Mouse (Mus musculus): Measurements from ENCODE around the gene Irf9.

Gene Irf9

GRCm38 (mm10) chr14:55614565-55615178 lies 11.3 kb downstream of the Irf9 start:
- in situ Hi-C loops (cut with MseI, MboI), result no loop called here

GRCm38 (mm10) chr14:55615876-55616275 lies 12.5 kb downstream of the Irf9 start:
- in situ Hi-C loops (cut with MseI, MboI), result no loop called here

GRCm38 (mm10) chr14:55616844-55617243 lies 13.5 kb downstream of the Irf9 start:
- in situ Hi-C loops (cut with MseI, MboI), result no loop called here

DNA sequence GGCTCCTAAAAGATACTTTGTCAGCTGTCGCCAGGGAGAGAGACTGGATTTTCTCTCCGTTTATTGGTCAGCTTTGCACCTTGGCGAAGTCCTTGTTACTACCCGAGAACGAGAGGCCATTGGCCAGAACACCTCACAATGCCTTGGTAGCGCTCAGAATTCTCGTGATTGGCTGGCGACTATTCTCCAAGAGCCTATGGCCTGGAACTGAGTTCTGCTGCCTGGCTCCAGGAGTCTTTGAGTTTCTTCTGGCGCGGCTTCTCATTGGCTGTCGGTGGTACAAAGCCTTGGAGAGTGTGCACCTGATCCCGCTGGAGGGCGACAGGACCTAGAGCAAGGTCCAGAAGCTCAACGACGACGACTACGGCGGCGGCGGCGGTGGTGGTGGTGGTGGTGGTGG lies 14.5 kb downstream of the Irf9 start, which contains the start of gene Rec8:
Rec8 (plus strand) TSS at position 216 of the 400 bp plus-strand sequence.
- in situ Hi-C loops (cut with MseI, MboI), result no loop called here

GRCm38 (mm10) chr14:55618486-55619195 lies 15.3 kb downstream of the Irf9 start:
- in situ Hi-C loops (cut with MseI, MboI), result no loop called here

- in situ Hi-C loops (cut with MseI, MboI), result no loop called here
Measured at GRCm38 (mm10) chr14:55628077-55628827, 24.9 kb downstream of the Irf9 start.

DNA sequence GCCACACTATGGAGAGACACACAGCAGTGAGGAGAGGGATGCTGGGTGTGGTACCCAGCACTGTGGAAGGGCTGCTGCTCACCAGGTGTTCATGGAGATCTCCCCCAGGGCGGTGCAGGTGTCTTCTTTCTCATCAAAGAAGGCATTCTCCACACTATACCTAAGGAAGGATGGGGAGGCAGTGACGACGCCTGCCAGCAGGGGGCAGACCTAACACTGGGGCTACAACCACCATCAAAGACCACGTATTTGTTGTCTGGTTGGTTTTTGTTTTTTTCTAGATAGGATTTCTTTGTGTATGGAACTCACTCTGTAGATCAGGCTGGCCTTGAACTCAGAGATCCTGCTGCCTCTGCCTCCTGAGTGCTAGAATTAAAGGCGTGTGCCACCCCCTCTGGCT lies 25.9 kb downstream of the Irf9 start:
- in situ Hi-C loops (cut with MseI, MboI), result no loop called here

DNA sequence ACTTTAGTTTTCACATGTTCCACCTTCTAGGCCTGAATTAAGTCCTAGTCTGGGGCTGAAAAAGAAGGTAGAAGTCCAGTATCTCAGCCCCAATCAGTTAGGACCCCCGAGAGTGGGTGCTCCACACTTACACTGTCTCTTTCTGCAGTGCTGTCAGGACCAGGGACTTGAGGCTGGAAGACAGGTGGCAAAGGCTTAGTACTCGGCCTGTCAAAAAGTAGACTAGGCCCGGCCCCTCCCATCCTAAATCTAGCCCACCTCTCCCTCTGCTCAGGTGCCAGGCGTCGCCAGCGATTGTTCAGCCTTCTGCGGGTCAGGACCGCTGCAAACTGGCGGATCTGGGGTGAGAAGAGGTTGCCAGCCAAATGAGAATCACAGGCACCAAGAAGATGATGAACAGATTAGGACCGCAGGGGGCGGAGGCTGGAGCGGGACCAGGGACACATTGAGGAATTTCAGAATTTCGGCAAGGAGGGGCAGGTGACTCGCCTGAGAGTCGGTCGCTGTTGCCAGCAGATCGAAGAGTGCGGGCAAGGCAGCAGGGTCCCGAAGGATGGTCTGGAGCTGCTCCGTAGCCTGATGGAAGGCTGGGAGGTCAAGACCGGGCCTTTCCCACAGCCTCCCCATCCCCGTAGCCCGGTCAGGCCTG lies 31.6 kb downstream of the Irf9 start:
- in situ Hi-C loops (cut with MseI, MboI), result no loop called here

DNA sequence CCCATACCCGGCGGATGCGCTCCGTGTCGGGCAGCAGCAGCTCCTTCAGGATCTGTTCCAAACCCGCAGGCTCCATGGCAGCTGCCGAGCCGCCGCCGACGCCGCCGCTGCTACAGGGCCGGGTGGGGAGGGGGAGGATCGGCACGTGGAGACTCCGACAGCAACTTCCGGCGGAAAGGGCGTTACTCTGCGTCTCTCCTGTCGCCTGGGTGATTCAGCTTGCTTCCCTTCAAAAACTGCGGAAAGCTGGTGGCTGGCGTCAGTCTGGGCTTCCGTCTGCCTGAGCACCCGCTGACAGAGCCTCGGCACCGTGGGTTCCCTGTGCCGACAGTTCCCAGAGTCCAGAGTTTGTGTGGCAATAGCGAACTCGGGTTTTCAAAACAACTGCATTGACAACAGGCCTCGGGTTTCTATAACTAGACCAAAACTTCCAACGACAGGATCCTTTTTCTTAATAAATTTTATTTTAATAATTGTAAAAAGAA lies 32.2 kb downstream of the Irf9 start, which contains the start of gene Ipo4:
Ipo4 (minus strand) TSS at position 435 of the 485 bp plus-strand sequence.
- in situ Hi-C loops (cut with MseI, MboI), result no loop called here

DNA sequence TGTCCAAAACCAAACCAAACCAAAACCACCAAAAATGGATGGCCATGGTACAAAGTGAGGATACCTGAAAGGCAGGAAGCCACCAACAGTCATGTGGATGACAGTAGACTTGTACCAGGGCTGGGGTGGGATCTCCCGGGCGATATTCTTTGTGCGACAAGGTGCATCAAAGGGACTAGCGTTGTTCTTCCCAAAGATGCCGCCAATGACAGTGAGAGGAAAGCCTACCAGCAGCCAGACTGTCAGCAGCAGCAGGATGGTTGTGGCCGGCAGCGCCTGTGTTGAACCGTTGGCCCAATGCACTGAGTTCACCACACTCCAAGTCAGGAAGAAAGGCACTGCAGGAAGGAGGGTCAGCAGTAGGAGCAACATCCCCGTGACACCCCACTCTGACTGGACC lies 34.4 kb downstream of the Irf9 start, which contains the start of gene Gm49378:
Gm49378 (minus strand) TSS at position 101 of the 400 bp plus-strand sequence.
- in situ Hi-C loops (cut with MseI, MboI), result no loop called here

DNA sequence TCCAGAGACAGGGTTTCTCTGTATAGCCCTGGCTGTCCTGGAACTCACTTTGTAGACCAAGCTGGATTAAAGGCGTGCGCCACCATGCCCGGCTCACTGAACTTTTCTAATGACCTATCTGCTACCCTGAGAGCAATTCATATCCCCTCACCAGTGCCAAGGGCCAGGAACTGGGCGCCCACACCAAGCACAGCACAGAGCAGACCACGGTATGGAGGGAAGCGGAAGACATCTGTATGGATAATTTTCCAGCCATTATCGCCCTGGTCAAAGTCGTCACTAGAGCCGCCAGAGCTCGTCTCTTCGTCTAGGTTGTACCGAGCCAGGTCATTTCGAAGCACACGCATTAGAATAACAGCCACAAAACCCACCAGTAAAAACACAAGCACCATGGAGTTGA lies 37.4 kb downstream of the Irf9 start:
- in situ Hi-C loops (cut with MseI, MboI), result no loop called here

DNA sequence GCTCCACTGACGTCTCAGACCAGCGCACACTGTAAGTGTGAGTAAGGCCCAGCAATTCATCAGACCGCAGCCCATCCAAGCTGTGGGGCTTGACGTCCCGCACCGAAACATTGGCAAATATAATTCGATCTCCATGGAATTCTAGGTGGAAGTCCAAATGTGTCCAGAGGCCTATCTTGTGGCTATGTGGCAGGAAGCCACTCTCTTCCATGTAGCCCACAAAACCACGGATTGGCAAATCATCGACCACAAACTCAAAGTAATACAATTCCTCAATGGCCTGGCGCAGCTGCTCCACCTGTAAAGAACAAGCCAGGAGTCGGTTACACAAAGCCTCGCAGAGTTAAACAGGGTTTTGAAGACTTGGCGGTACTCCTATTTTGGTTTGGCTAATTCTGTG lies 37.9 kb downstream of the Irf9 start:
- in situ Hi-C loops (cut with MseI, MboI), result no loop called here

DNA sequence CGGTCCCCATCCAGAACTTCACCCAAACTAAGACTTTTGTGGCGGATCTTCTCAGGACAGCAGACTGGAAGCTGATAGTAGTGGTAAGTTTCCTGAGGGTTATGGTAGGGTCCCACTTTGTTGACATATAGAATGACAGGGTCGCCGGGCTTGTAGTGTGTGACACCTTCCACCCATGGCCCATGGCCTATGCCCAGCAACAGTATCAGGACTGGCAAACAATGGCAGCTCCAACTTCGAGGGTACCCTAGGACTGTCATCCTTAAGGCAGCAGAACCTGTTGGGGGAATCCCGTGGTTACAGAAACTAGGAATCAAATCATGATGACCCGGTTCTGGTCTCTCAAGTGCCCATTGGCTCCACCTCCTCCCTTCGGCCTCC lies 39.3 kb downstream of the Irf9 start:
- in situ Hi-C loops (cut with MseI, MboI), result no loop called here

DNA sequence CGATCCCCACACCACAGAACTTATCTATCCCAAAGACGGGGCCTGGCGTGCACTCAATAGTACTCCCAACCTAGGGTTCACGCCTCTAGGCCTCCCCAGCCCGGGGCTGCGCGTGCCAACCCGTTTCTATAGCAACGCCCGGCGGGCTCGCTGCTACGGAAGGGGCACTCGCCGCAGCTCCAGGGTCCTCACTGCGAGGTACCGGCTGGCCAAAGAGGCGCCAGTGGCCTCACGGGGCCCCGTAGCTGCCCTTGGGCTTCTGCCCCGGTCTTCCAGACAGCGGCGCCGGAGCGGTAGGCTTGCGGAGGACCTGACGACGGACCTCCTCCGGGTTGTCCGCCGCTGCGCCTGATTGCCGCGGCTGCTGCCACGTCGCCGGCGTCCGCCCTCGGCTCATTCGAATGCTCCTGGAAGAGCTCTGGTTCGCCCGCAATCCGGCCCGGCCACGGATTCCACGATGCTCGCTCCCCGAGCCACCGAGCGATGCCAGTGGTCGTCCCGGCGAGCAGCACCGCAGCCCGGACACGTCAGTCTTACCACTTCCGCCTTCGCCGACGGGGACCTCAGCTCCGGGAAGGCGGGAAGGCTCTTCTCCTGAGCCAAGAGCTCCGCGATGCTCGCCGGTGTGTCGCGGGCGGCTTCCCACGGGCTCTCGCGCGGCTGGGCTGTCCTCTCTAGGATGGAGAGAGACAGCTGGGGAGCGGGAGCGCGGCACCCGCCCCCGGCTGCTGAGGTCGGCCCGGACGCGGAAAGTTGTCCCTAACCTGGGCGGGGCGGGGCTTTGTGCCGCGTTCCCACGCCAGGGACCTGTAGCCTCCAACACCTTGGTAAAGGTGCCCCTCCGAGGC lies 39.9 kb downstream of the Irf9 start, which contains the start of gene Tm9sf1:
Tm9sf1 (minus strand) TSS at position 747 of the 848 bp plus-strand sequence.
- in situ Hi-C loops (cut with MseI, MboI), result no loop called here

DNA sequence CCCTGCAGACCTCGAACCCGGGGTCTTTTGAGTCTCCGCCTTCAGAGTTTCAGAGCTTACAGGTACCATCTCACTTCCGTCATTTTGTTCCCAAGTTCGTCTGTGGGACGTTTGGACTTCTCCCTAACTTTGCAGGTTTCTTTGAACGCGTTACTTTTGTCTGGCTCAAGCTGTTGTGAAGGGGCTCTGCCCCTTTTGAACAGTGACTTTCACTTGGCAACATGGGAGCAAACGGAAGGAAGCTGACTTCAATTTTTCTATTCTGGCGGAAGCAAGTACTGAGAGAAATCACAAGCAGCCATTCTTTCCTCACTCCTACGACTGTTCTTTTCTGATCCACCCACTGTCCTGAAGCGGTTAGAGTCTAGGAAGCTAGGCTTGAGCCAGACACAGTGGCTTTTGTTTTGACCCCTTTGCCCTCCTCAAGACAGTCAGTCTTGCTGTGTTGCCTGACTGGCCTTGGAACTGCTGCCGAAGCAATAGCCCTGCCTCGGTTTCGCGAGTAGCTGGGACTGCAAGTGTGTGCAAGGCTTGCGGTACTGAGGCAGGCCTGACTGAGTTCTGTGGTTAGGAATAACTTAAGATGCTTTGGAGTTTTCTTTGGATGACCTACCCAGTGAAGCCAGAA lies 41.0 kb downstream of the Irf9 start:
- in situ Hi-C loops (cut with MseI, MboI), result no loop called here

DNA sequence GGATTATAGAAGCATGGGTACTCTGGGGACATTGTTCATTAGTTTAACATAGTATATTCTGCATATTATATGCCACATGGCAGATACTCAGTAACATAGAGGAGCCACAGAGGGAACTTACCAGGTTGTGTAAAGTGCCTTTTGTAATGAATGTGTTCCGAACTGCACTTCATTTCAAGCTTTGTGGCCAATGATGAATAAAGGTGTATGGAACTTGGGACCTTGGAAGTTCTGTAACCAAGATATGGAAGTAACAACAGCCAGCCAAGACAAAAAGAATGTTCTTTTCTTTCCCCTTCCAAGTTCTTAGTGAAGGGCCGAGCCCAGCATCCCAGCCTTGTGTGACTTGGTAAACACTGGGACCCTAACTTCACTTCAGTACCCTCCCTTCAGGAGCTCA lies 46.5 kb downstream of the Irf9 start, which contains the start of gene Tssk4:
Tssk4 (plus strand) TSS at position 301 of the 400 bp plus-strand sequence.
- in situ Hi-C loops (cut with MseI, MboI), result no loop called here

DNA sequence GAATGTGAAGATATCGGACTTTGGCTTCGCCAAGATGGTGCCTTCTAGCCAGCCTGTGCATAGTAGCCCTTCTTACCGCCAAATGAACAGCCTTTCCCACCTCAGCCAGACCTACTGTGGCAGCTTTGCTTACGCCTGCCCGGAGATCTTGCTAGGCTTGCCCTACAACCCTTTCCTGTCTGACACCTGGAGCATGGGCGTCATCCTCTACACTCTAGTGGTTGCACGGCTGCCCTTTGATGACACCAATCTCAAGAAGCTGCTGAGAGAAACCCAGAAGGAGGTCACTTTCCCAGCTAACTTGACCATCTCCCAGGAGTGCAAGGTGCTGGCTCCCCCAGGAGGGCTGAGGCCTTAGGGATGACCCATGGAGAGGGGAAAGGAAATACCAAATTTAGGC lies 48.2 kb downstream of the Irf9 start:
- in situ Hi-C loops (cut with MseI, MboI), result no loop called here

GRCm38 (mm10) chr14:55656935-55657334 lies 53.6 kb downstream of the Irf9 start:
- in situ Hi-C loops (cut with MseI, MboI), result no loop called here

DNA sequence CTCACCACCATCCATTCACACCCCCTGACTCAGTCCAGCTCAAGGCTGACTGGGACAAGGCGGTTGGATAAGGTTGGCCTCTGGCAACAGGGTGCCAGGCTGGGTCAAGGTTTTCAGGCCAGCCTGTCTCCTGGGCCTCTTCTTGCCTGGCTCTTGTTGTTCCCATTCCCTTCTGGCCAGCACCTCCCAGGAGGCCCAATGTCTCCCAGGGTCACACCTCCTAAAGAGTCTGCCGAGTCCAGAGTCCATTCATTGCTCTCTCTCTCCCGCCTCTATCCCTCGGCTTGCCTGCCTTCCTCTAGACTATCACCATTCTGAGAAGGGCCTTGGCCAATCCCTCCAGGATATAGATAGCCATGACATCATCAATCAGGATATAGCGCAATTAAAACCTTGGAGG lies 54.6 kb downstream of the Irf9 start:
- in situ Hi-C loops (cut with MseI, MboI), result no loop called here
